Mouse (Mus musculus) thymus, adult 2 months (tissue): ENCODE data around the gene Dicer1. TPM values are rescaled to one million over a fixed set of nuclear protein-coding genes. Genes with fewer than 3 reads are reported as not detected.

ENCODE experiments used
- DNase-seq: peaks from one replicate; pipeline ENCODE4 v3.0.0; 2021
- H3K27ac ChIP-seq: fragments of 200-500 bp; 2 replicates; pipeline ENCODE4 v1.5.1; 2012; ENCODE audit warnings: low read length, control low read depth; ENCODE audit not compliant: control insufficient read depth, insufficient read depth
- H3K27me3 ChIP-seq: fragments of 200-500 bp; 2 replicates; pipeline ENCODE4 v1.6.1; 2012; ENCODE audit warnings: mild to moderate bottlenecking, low read length, moderate library complexity, mixed read lengths; ENCODE audit not compliant: control insufficient read depth, insufficient read depth
- H3K36me3 ChIP-seq: fragments of 200-500 bp; 2 replicates; pipeline ENCODE4 v1.6.1; 2012; ENCODE audit warnings: mild to moderate bottlenecking, low read length, moderate library complexity; ENCODE audit not compliant: control insufficient read depth, insufficient read depth
- H3K4me1 ChIP-seq: fragments of 200-500 bp; replicated peaks from 2 replicates; pipeline ENCODE4 v1.6.1; 2012; ENCODE audit warnings: low read length; ENCODE audit not compliant: control insufficient read depth, insufficient read depth
- H3K4me3 ChIP-seq: fragments of 200-500 bp; 2 replicates; pipeline ENCODE4 v1.5.1; 2012; ENCODE audit warnings: mild to moderate bottlenecking, low read length, control low read depth, moderate library complexity; ENCODE audit not compliant: control insufficient read depth, insufficient read depth
- CTCF ChIP-seq: fragments of 200-500 bp; IDR thresholded peaks from 2 replicates; pipeline ENCODE4 v1.5.1; 2012; ENCODE audit warnings: mild to moderate bottlenecking, control low read depth, low read length, moderate library complexity, borderline replicate concordance; ENCODE audit not compliant: control insufficient read depth, poor library complexity, insufficient read depth; ENCODE audit errors: extremely low read depth
- POLR2A ChIP-seq: fragments of 200-500 bp; IDR thresholded peaks from 2 replicates; pipeline ENCODE4 v1.6.1; 2012; ENCODE audit warnings: mild to moderate bottlenecking, low read length, control low read depth, moderate library complexity; ENCODE audit not compliant: control insufficient read depth, poor library complexity, insufficient read depth; ENCODE audit errors: extremely low read depth
- WGBS: fragments of 180-500 bp; shearing (Covaris S2); methylation state at CpG from one replicate; pipeline ENCODE4 v1.1.7; 2018; 5-methylcytosine and 5-hydroxymethylcytosine counted together
- polyA plus RNA-seq: library from polyadenylated mRNA; depleted of rRNA; stranded (reverse); fragments of >200 nt; gene quantifications from 2 replicates; pipeline ENCODE4 v1.2.3, GENCODE M21; 2012

The Dicer1 gene
- polyA plus RNA-seq, 1 experiment, result 14.8 TPM

GRCm38 (mm10) chr12:104742247-104742646 lies 9.5 kb downstream of the Dicer1 start:
- no peak for DNase-seq
- WGBS, result 37% methylated on average over 6 of the region's 6 CpGs

GRCm38 (mm10) chr12:104740841-104741787 lies 10.6 kb downstream of the Dicer1 start:
- DNase-seq, result no peak
- H3K27me3 ChIP-seq, result no peaks in the 10 kb centered on the region
- no peak overlapping the region for H3K27ac ChIP-seq
- H3K4me3 ChIP-seq, result no peak overlapping the region
- no peaks in the 10 kb centered on the region for H3K4me1 ChIP-seq
- 82% methylated on average over 12 of the region's 12 CpGs for WGBS
- TF ChIP-seq CTCF (no peak), POLR2A (no peak)
- H3K36me3 ChIP-seq, result no peaks in the 10 kb centered on the region

More at GRCm38 (mm10) chr12:104742247-104742646, 9.5 kb downstream of the Dicer1 start:
- TF ChIP-seq CTCF (no peak), POLR2A (no peak)
- no peaks in the 10 kb centered on the region for H3K4me1 ChIP-seq
- no peak overlapping the region for H3K4me3 ChIP-seq
- H3K27ac ChIP-seq, result no peak overlapping the region
- H3K27me3 ChIP-seq, result no peaks in the 10 kb centered on the region
- H3K36me3 ChIP-seq, result no peaks in the 10 kb centered on the region

- WGBS, result 88% methylated on average over 3 of the region's 3 CpGs
- Histone ChIP-seq H3K27ac (no peak overlapping the region), H3K36me3 (no peaks in the 10 kb centered on the region; the same call in 1 of the 2 replicates), H3K4me1 (no peaks in the 10 kb centered on the region), H3K4me3 (no peak overlapping the region), H3K27me3 (no peaks in the 10 kb centered on the region)
- TF ChIP-seq CTCF (no peak), POLR2A (no peak)
- DNase-seq, result no peak
Measured at GRCm38 (mm10) chr12:104738931-104739330, 12.8 kb downstream of the Dicer1 start.

GRCm38 (mm10) chr12:104738446-104738845 lies 13.3 kb downstream of the Dicer1 start:
- H3K27ac ChIP-seq, result no peak overlapping the region
- WGBS, result 97% methylated on average over 9 of the region's 9 CpGs
- no peak for TF ChIP-seq CTCF
- no peak for TF ChIP-seq POLR2A
- H3K4me3 ChIP-seq, result no peak overlapping the region
- no peaks in the 10 kb centered on the region for H3K27me3 ChIP-seq
- no peak for DNase-seq
- no peaks in the 10 kb centered on the region for H3K4me1 ChIP-seq
- no peaks in the 10 kb centered on the region; the same call in 1 of the 2 replicates for H3K36me3 ChIP-seq

- Histone ChIP-seq H3K27ac (no peak overlapping the region), H3K4me3 (no peak overlapping the region), H3K27me3 (no peaks in the 10 kb centered on the region), H3K36me3 (peaks cover under 1% of the 10 kb centered on the region; the same call in 1 of the 2 replicates), H3K4me1 (no peaks in the 10 kb centered on the region)
- no peak for DNase-seq
- 97% methylated on average over 10 of the region's 10 CpGs for WGBS
- TF ChIP-seq CTCF (no peak), POLR2A (no peak)
Measured at GRCm38 (mm10) chr12:104737666-104738065, 14.1 kb downstream of the Dicer1 start.

GRCm38 (mm10) chr12:104735993-104736395 lies 15.8 kb downstream of the Dicer1 start:
- Histone ChIP-seq H3K36me3 (peaks cover 16% of the 10 kb centered on the region), H3K4me3 (no peak overlapping the region), H3K27me3 (no peaks in the 10 kb centered on the region), H3K27ac (no peak overlapping the region), H3K4me1 (no peaks in the 10 kb centered on the region)
- TF ChIP-seq CTCF (no peak), POLR2A (no peak)
- 93% methylated on average over 3 of the region's 3 CpGs for WGBS
- no peak for DNase-seq
